Mouse (Mus musculus) small intestine, adult 2 months (tissue): Measurements from ENCODE around the gene Rhbdd2. TPM values are rescaled to one million over a fixed set of nuclear protein-coding genes. Genes with fewer than 3 reads are reported as not detected.

Experiments used
- H3K27ac ChIP-seq: fragments of 200-500 bp; 2 replicates; pipeline ENCODE4 v1.5.1; 2012; ENCODE audit warnings: low read depth, low read length, control low read depth, inconsistent platforms; ENCODE audit not compliant: insufficient read depth
- H3K27me3 ChIP-seq: fragments of 200-500 bp; 2 replicates; pipeline ENCODE4 v1.6.1; 2012; ENCODE audit warnings: mild to moderate bottlenecking, moderate library complexity, low read length, inconsistent platforms; ENCODE audit not compliant: control insufficient read depth, insufficient read depth
- H3K36me3 ChIP-seq: fragments of 200-500 bp; 2 replicates; pipeline ENCODE4 v1.6.1; 2012; ENCODE audit warnings: mild to moderate bottlenecking, low read length, control low read depth, inconsistent platforms; ENCODE audit not compliant: control insufficient read depth, insufficient read depth
- H3K4me1 ChIP-seq: fragments of 200-500 bp; 2 replicates; pipeline ENCODE4 v1.6.1; 2012; ENCODE audit warnings: low read length, inconsistent platforms, mixed read lengths; ENCODE audit not compliant: control insufficient read depth, insufficient read depth, insufficient read length
- H3K4me3 ChIP-seq: fragments of 200-500 bp; 2 replicates; pipeline ENCODE4 v1.5.1; 2012; ENCODE audit warnings: low read depth, mild to moderate bottlenecking, control low read depth, inconsistent platforms, low read length, moderate library complexity
- CTCF ChIP-seq: fragments of 200-500 bp; IDR thresholded peaks from 2 replicates; pipeline ENCODE4 v1.5.1; 2012; ENCODE audit warnings: low read depth, mild to moderate bottlenecking, control low read depth, inconsistent platforms, low read length, moderate library complexity, mixed read lengths; ENCODE audit not compliant: insufficient replicate concordance, insufficient read length; ENCODE audit errors: extremely low read depth
- POLR2A ChIP-seq: fragments of 200-500 bp; IDR thresholded peaks from 2 replicates; pipeline ENCODE4 v1.6.1; 2012; ENCODE audit warnings: low read depth, mild to moderate bottlenecking, control low read depth, inconsistent platforms, low read length, moderate library complexity
- WGBS: fragments of 180-500 bp; shearing (Covaris S2); methylation state at CpG from one replicate; pipeline ENCODE4 v1.1.7; 2018; 5-methylcytosine and 5-hydroxymethylcytosine counted together
- polyA plus RNA-seq: library from polyadenylated mRNA; depleted of rRNA; stranded (reverse); fragments of >200 nt; gene quantifications from 2 replicates; pipeline ENCODE4 v1.2.3, GENCODE M21; 2012; rRNA removed

The Rhbdd2 gene
- polyA plus RNA-seq, 1 experiment: 13.3 TPM

- H3K27ac ChIP-seq: peak overlapping the region; percentile 25; the same call in 1 of the 2 replicates
- WGBS: 24% methylated on average over 7 of the region's 7 CpGs
- H3K27me3 ChIP-seq: no peaks in the 10 kb centered on the region
- peaks cover 8% of the 10 kb centered on the region for H3K36me3 ChIP-seq
- peaks cover 11% of the 10 kb centered on the region; the same call in 1 of the 2 replicates for H3K4me1 ChIP-seq
- H3K4me3 ChIP-seq: no peak overlapping the region
- TF ChIP-seq POLR2A (no peak), CTCF (no peak)
These were observed 62.9 kb downstream of the Rhbdd2 start for GRCm38 (mm10) chr5:135695277-135695721.

Other genes starting within 250 kb of the Rhbdd2 start
- 18.2 and 26.3 TPM in 2 replicates for gene Pom121, start 238.1 kb upstream of the Rhbdd2 start, polyA plus RNA-seq
- 4.7 and 8.0 TPM in 2 replicates for gene Hip1, start 87.5 kb upstream of the Rhbdd2 start, polyA plus RNA-seq
- gene Ccl26, start 69.0 kb upstream of the Rhbdd2 start, polyA plus RNA-seq: not detected in 2 replicates
- 3.3 and 3.6 TPM in 2 replicates for gene Ccl24, start 59.6 kb upstream of the Rhbdd2 start, polyA plus RNA-seq
- 121 and 192 TPM in 2 replicates for gene Por, start 37.4 kb downstream of the Rhbdd2 start, polyA plus RNA-seq
- 111 and 261 TPM in 2 replicates for gene Tmem120a, start 111.8 kb downstream of the Rhbdd2 start, polyA plus RNA-seq
- gene Styxl1, start 145.8 kb downstream of the Rhbdd2 start, polyA plus RNA-seq: 0.15 and 0.19 TPM in 2 replicates
- 1,632 and 2,398 TPM in 2 replicates for gene Mdh2, start 145.9 kb downstream of the Rhbdd2 start, polyA plus RNA-seq
- 0.19 and 0.42 TPM in 2 replicates for gene Srrm3, start 174.3 kb downstream of the Rhbdd2 start, polyA plus RNA-seq